Mouse (Mus musculus): ENCODE measurements around the gene Agap1. TPM values are rescaled to one million over a fixed set of nuclear protein-coding genes. Genes with fewer than 3 reads are reported as not detected.

The Agap1 gene
- polyA plus RNA-seq, 1 experiment from 2014 or later = 17.9 TPM

DNA sequence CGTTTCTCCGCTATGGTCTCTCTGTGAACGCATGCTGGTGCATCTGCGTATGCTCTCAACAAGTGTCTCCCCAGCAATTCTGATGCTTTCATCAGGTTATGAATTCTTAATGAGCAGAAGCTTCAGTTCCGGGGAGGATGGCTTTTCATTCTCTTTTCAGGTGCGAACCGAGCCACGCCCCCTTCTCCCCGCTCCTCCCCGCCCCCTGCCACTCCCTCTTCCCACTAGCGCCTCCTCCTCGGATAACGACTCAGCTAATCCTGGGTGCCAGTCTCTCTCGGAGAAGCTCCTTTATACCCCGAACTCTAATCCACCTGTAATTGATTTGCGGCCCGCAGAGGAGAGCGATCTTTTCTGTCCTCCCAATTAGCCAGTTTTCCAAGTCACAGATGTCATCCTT is 463.5 kb downstream of the Agap1 start:
- Histone ChIP-seq H3K4me1 (replicated peaks; ENCODE audit: control insufficient read depth, insufficient read depth, low read length) (0 out of 2 replicates have a peak, but pooled peaks cover 5% of the 10 kb centered on the region), H3K9me3 (ENCODE audit: control insufficient read depth, low read length) (no peaks in the 10 kb centered on the region), H3K4me3 (ENCODE audit: low read depth, low read length) (no peak overlapping the region), H3K27me3 (replicated peaks; ENCODE audit: control insufficient read depth, insufficient read depth, low read length) (peaks cover 54% of the 10 kb centered on the region), H3K4me2 (ENCODE audit: low read length) (no peak overlapping the region), H3K36me3 (ENCODE audit: control insufficient read depth, insufficient read depth, low read length) (no peaks in the 10 kb centered on the region), H3K27ac (ENCODE audit: low read depth) (no peak overlapping the region), H3K9ac (ENCODE audit: low read length) (no peak overlapping the region)
- DNase-seq (ENCODE audit: low spot score) (no peak), ATAC-seq (replicated peaks; ENCODE audit: low FRiP score, low TSS enrichment, low read depth) (no peak)
- 22% methylated on average over 18 of the region's 18 CpGs for whole genome bisulfite sequencing

DNA sequence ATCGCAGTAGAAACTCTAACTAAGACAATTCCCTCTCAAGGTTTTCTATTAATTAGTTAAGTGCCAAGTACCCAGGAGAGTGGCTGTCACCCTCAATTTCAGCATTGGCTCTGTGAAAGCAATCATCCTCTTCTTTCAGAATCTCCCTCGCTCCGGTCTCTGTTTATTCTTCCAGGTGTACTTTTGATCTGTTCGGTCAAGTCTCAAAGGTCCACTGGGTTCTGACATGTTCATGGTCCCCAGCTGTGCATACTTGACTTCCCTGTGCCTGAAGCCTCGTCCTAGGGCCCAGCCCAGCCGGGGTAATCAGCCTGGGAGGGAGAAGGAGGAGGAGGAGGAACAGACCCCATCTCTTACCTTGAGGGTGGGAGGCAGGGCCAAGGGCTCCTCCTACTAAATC is 464.6 kb downstream of the Agap1 start:
- Histone ChIP-seq H3K36me3 (ENCODE audit: control insufficient read depth, insufficient read depth, low read length) (no peaks in the 10 kb centered on the region), H3K9ac (ENCODE audit: low read length) (no peak overlapping the region), H3K4me1 (replicated peaks; ENCODE audit: control insufficient read depth, insufficient read depth, low read length) (0 out of 2 replicates have a peak, but pooled peaks cover 5% of the 10 kb centered on the region), H3K27me3 (replicated peaks; ENCODE audit: control insufficient read depth, insufficient read depth, low read length) (peaks cover 65% of the 10 kb centered on the region), H3K4me2 (ENCODE audit: low read length) (no peak overlapping the region), H3K4me3 (ENCODE audit: low read depth, low read length) (no peak overlapping the region), H3K27ac (ENCODE audit: low read depth) (no peak overlapping the region), H3K9me3 (ENCODE audit: control insufficient read depth, low read length) (no peaks in the 10 kb centered on the region)
- WGBS = 83% methylated on average over 6 of the region's 6 CpGs
- ATAC-seq (replicated peaks; ENCODE audit: low FRiP score, low TSS enrichment, low read depth) (no peak), DNase-seq (ENCODE audit: low spot score) (no peak)

DNA sequence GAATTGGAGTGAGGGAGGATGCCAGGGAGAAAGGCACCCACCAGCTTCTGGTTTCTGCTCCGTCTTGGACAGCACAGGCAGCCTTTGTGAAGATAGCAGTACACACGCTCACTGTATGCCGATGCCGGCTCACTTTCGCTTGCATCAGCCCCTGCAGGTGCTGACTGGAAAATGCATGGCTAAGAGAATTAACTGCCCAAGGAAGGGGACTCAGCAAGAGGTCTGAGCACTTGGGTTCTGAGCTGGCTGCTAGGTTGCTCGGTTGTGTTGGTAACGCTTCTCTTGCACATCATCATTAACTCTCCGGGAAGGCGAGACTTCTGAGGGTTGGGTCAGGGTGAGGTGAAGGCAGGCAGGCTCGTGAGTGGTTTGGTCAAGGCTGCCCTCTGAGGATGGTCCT is 467.2 kb downstream of the Agap1 start:
- no peak overlapping the region for H3K4me3 ChIP-seq (ENCODE audit: low read depth, low read length)
- 0 out of 2 replicates have a peak, but pooled peaks cover 5% of the 10 kb centered on the region for H3K4me1 ChIP-seq (replicated peaks; ENCODE audit: control insufficient read depth, insufficient read depth, low read length)
- DNase-seq (ENCODE audit: low spot score) (no peak), ATAC-seq (replicated peaks; ENCODE audit: low FRiP score, low TSS enrichment, low read depth) (no peak)
- H3K27me3 ChIP-seq (replicated peaks; ENCODE audit: control insufficient read depth, insufficient read depth, low read length) = peaks cover 88% of the 10 kb centered on the region
- no peak overlapping the region for H3K4me2 ChIP-seq (ENCODE audit: low read length)
- H3K9me3 ChIP-seq (ENCODE audit: control insufficient read depth, low read length) = no peaks in the 10 kb centered on the region
- H3K36me3 ChIP-seq (ENCODE audit: control insufficient read depth, insufficient read depth, low read length) = no peaks in the 10 kb centered on the region
- no peak overlapping the region for H3K27ac ChIP-seq (ENCODE audit: low read depth)
- H3K9ac ChIP-seq (ENCODE audit: low read length) = no peak overlapping the region
- WGBS = 2% methylated on average over 10 of the region's 10 CpGs

DNA sequence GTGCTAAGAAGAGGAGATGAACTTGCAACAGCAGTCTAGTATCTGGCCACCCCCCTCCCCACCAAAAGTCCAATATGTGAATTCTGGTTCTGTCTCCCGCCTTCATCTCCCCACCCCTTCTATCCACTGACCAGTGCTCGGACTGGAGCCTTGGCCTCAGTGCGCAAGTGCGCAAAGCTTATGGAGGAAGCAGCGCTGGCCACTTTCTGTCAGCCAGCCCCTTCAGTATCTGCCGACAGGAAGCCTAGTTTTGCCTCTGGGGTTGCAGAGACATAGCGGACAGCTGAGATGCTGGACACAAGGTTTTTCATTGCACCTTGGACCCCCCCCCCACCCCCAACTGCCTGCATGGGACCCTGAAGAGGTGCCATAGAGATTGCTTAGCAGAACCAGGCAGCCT is 467.7 kb downstream of the Agap1 start:
- peaks cover 91% of the 10 kb centered on the region for H3K27me3 ChIP-seq (replicated peaks; ENCODE audit: control insufficient read depth, insufficient read depth, low read length)
- H3K4me1 ChIP-seq (replicated peaks; ENCODE audit: control insufficient read depth, insufficient read depth, low read length) = 0 out of 2 replicates have a peak, but pooled peaks cover 5% of the 10 kb centered on the region
- no peak overlapping the region for H3K4me2 ChIP-seq (ENCODE audit: low read length)
- no peak for ATAC-seq (replicated peaks; ENCODE audit: low FRiP score, low TSS enrichment, low read depth)
- no peak overlapping the region for H3K27ac ChIP-seq (ENCODE audit: low read depth)
- no peak overlapping the region for H3K9ac ChIP-seq (ENCODE audit: low read length)
- WGBS = 4% methylated on average over 7 of the region's 7 CpGs
- no peak overlapping the region for H3K4me3 ChIP-seq (ENCODE audit: low read depth, low read length)
- no peak for DNase-seq (ENCODE audit: low spot score)
- H3K9me3 ChIP-seq (ENCODE audit: control insufficient read depth, low read length) = no peaks in the 10 kb centered on the region
- H3K36me3 ChIP-seq (ENCODE audit: control insufficient read depth, insufficient read depth, low read length) = no peaks in the 10 kb centered on the region

DNA sequence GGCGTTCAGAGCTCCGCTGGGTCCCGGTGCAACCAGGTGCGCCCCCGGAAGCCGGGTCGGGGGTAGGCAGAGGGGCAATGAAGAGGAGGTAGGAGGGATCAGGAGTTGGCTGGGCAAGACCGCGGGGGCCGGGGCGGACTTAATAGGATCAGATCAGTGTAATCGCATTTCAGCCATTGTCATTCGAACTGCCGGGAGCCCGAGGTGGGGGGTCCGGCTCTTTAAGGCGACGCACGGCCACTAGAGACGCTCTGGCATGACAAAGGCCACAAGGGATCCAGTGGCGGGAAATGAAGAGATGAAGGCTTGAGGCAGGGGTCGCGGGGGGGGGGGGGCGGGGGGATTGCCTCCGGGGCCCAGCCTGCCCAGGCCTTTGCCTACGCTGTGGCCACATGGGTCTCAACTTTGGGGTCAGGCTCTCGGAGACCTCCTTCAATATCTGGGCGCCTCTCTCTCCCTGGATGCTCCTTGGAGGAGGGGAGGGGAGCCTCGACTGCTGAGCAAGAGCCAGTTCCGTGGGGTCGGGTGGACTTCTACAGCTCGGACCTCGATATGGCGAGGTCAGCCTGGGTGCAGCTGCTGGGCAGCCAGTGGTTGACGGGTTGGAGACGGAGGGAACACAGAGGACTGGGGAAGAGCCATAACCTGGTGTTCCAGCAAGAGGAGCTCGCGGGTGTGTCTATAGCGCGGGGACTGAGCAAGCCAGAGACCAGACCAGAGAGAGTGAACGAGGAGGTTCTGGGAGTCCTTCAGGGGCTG is 468.5 kb downstream of the Agap1 start:
- Histone ChIP-seq H3K4me1 (replicated peaks; ENCODE audit: control insufficient read depth, insufficient read depth, low read length) (0 out of 2 replicates have a peak, but pooled peaks cover 5% of the 10 kb centered on the region), H3K9me3 (ENCODE audit: control insufficient read depth, low read length) (no peaks in the 10 kb centered on the region), H3K27me3 (replicated peaks; ENCODE audit: control insufficient read depth, insufficient read depth, low read length) (peaks cover 93% of the 10 kb centered on the region), H3K27ac (ENCODE audit: low read depth) (no peak overlapping the region), H3K4me2 (ENCODE audit: low read length) (peak overlapping the region; percentile 38), H3K4me3 (ENCODE audit: low read depth, low read length) (peak overlapping the region; percentile 16), H3K9ac (ENCODE audit: low read length) (no peak overlapping the region), H3K36me3 (ENCODE audit: control insufficient read depth, insufficient read depth, low read length) (no peaks in the 10 kb centered on the region)
- DNase-seq (ENCODE audit: low spot score) (no peak), ATAC-seq (replicated peaks; ENCODE audit: low FRiP score, low TSS enrichment, low read depth) (no peak)
- WGBS = 1% methylated on average over 30 of the region's 41 CpGs

DNA sequence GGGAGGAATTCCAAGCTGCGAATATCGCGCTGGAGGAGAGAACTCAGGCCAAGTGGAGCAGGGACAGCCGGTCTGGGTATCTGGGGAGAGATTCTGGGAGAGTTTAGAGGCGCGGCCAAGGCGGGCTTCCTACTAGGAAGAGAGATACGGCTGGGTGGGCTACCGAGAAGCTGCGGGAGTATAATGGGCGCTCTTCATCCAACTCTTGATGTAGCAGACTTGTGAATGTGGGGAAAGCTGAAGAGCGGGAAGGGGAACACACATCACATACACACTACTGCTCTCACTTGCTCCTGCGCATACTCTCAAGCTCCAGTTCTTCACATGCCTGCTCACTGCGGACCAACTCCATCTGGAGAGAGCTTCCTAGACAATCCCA is 469.0 kb downstream of the Agap1 start:
- ATAC-seq (replicated peaks; ENCODE audit: low FRiP score, low TSS enrichment, low read depth) (no peak), DNase-seq (ENCODE audit: low spot score) (no peak)
- peaks cover 93% of the 10 kb centered on the region for H3K27me3 ChIP-seq (replicated peaks; ENCODE audit: control insufficient read depth, insufficient read depth, low read length)
- H3K36me3 ChIP-seq (ENCODE audit: control insufficient read depth, insufficient read depth, low read length) = no peaks in the 10 kb centered on the region
- 0 out of 2 replicates have a peak, but pooled peaks cover 5% of the 10 kb centered on the region for H3K4me1 ChIP-seq (replicated peaks; ENCODE audit: control insufficient read depth, insufficient read depth, low read length)
- H3K9ac ChIP-seq (ENCODE audit: low read length) = no peak overlapping the region
- H3K27ac ChIP-seq (ENCODE audit: low read depth) = no peak overlapping the region
- H3K9me3 ChIP-seq (ENCODE audit: control insufficient read depth, low read length) = no peaks in the 10 kb centered on the region
- peak overlapping the region; percentile 38 for H3K4me2 ChIP-seq (ENCODE audit: low read length)
- 12% methylated on average over 14 of the region's 14 CpGs for WGBS
- H3K4me3 ChIP-seq (ENCODE audit: low read depth, low read length) = 0 out of 2 replicates have a peak overlapping the region, but pooled peaks have one; percentile 16

DNA sequence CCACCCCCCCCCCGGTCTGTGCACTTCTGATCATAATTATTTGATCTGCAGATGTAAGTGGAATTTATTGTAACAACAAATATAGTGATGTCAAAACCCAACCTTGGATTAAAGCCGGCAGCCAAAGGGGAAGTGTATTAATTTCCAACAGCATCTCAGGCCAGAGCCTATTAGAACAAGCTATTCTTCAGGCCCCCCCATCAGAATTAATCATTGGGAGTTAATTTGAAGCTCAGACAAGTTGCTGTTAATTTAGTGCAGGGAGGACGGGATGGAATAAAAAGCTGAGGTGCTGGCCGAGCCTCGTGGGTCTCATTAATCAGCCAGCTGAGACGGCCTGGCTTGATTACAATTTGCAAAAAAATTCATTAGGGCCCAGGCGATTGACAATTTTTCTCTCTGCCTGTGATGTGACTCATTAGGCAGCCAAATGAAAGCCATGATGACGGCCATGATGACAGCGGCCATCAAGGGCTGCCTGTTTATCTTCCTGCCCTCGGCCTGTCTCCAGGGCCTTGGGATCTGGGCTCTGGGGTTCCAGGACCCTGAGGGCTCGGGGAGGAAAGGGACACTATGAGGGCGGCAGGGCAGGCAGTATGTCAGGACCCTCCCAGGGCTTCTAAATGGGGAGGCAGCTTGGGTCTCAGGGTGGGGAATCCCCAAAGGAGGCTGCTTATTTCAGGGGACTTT is 471.0 kb downstream of the Agap1 start:
- ATAC-seq (replicated peaks; ENCODE audit: low FRiP score, low TSS enrichment, low read depth) = no peak
- no peak overlapping the region for H3K4me2 ChIP-seq (ENCODE audit: low read length)
- no peak overlapping the region for H3K4me3 ChIP-seq (ENCODE audit: low read depth, low read length)
- H3K27ac ChIP-seq (ENCODE audit: low read depth) = no peak overlapping the region
- H3K9ac ChIP-seq (ENCODE audit: low read length) = no peak overlapping the region
- H3K36me3 ChIP-seq (ENCODE audit: control insufficient read depth, insufficient read depth, low read length) = no peaks in the 10 kb centered on the region
- 57% methylated on average over 12 of the region's 12 CpGs for WGBS
- H3K27me3 ChIP-seq (replicated peaks; ENCODE audit: control insufficient read depth, insufficient read depth, low read length) = peaks cover 100% of the 10 kb centered on the region
- peaks cover 16% of the 10 kb centered on the region for H3K4me1 ChIP-seq (replicated peaks; ENCODE audit: control insufficient read depth, insufficient read depth, low read length)
- peak; percentile 51 for DNase-seq (ENCODE audit: low spot score)
- H3K9me3 ChIP-seq (ENCODE audit: control insufficient read depth, low read length) = no peaks in the 10 kb centered on the region

DNA sequence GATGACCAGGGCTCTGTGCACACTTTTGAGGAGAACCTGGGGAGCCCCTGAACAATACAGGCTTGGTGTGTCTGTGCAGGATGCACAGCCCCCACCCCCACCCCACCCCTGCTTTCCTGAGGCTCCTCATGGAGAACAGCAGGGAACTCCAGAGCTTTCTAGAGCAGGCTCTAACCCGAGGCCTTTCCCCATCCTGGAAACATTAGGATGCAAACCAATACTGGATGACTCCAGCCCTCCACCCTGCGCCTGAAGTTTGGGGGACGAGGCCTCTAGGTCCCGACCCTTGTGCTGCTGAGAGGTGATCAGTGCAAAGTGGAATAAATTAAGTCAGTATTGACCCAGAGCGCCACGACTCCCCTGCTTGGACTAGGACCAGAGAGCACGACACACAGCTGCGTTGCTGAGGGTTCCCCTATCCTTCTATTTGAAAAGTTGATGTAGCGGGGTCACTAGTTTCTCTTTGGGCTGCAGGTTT is 472.0 kb downstream of the Agap1 start:
- Histone ChIP-seq H3K9ac (ENCODE audit: low read length) (no peak overlapping the region), H3K36me3 (ENCODE audit: control insufficient read depth, insufficient read depth, low read length) (no peaks in the 10 kb centered on the region), H3K27me3 (replicated peaks; ENCODE audit: control insufficient read depth, insufficient read depth, low read length) (peaks cover 100% of the 10 kb centered on the region), H3K4me1 (replicated peaks; ENCODE audit: control insufficient read depth, insufficient read depth, low read length) (peaks cover 20% of the 10 kb centered on the region), H3K9me3 (ENCODE audit: control insufficient read depth, low read length) (no peaks in the 10 kb centered on the region), H3K27ac (ENCODE audit: low read depth) (no peak overlapping the region), H3K4me2 (ENCODE audit: low read length) (peak overlapping the region; percentile 52; the same call in 1 of the 2 replicates), H3K4me3 (ENCODE audit: low read depth, low read length) (0 out of 2 replicates have a peak overlapping the region, but pooled peaks have one; percentile 30)
- 20% methylated on average over 9 of the region's 9 CpGs for WGBS
- ATAC-seq (replicated peaks; ENCODE audit: low FRiP score, low TSS enrichment, low read depth) (no peak), DNase-seq (ENCODE audit: low spot score) (peak; percentile 51)

All from intestine, embryonic 14.5 days (tissue).